Mouse (Mus musculus): ENCODE measurements around the gene Tiprl. TPM values are rescaled to one million over a fixed set of nuclear protein-coding genes. Genes with fewer than 3 reads are reported as not detected.
A peak's percentile ranks its signal among the peaks of the same experiment; 100 is the strongest.

The Tiprl gene
- polyA plus RNA-seq, 1 experiment, result 37.5 TPM

DNA sequence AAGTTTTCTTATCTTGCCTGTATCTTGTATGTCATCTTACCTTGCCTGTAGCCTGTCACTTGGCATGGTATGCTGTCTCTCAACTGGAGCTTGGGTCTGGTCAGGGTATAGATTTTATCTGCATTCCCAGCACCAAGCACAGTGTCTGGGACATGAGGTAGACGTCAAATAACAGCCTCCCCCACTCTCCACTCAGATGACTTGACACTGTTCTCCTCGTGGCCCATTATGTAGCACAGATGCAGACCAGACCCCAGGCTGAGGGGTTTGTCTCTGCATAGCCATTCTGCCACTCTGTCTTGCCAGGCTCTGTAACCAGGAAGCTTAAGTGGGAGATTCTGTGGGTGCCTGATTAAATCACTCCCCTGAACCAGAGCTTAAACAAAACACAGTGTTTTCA, 31.2 kb downstream of the Tiprl start:
- Histone ChIP-seq H3K4me1 (ENCODE audit: control insufficient read depth, insufficient read depth, low read length) (peaks cover 4% of the 10 kb centered on the region), H3K27ac (ENCODE audit: insufficient read depth, low read depth, low read length) (no peak overlapping the region), H3K4me3 (ENCODE audit: insufficient read depth, low read length) (no peak overlapping the region)
- no peak for TF ChIP-seq CTCF (IDR thresholded peaks at IDR 0.05; ENCODE audit: low read depth, low read length)
- no peak for TF ChIP-seq POLR2A (IDR thresholded peaks at IDR 0.05; ENCODE audit: borderline replicate concordance, low read depth, low read length)

DNA sequence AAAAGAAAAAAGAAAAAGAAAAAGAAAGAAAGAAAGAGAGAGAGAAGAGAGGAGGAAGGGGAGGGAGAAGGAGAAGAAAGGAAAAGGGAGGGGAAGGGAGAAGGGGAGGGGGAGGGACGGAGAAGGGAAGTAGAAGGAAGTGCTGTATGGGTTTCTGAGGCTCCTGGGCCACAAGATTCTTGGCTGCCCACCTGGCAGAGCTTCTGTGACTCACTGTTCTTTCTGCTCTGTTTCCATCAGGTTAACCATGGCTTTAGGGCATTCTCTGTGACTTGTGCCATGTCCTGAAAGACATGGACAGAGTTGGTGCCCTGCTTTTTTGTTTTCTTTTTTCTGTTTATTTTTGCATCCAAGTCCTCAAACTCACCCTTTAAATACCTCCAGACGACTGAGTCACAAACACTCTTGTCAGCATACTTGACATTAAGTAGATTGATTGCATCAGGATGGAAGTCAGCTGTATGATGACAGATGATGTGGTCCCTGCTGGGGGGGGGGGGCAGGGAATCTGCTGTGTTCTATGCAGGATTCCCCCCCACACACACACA, 33.2 kb downstream of the Tiprl start:
- H3K27ac ChIP-seq (ENCODE audit: insufficient read depth, low read depth, low read length), result no peak overlapping the region
- H3K4me1 ChIP-seq (ENCODE audit: control insufficient read depth, insufficient read depth, low read length), result peaks cover 4% of the 10 kb centered on the region; the same call in 1 of the 2 replicates
- no peak overlapping the region for H3K4me3 ChIP-seq (ENCODE audit: insufficient read depth, low read length)
- no peak for TF ChIP-seq POLR2A (IDR thresholded peaks at IDR 0.05; ENCODE audit: borderline replicate concordance, low read depth, low read length)
- no peak for TF ChIP-seq CTCF (IDR thresholded peaks at IDR 0.05; ENCODE audit: low read depth, low read length)

DNA sequence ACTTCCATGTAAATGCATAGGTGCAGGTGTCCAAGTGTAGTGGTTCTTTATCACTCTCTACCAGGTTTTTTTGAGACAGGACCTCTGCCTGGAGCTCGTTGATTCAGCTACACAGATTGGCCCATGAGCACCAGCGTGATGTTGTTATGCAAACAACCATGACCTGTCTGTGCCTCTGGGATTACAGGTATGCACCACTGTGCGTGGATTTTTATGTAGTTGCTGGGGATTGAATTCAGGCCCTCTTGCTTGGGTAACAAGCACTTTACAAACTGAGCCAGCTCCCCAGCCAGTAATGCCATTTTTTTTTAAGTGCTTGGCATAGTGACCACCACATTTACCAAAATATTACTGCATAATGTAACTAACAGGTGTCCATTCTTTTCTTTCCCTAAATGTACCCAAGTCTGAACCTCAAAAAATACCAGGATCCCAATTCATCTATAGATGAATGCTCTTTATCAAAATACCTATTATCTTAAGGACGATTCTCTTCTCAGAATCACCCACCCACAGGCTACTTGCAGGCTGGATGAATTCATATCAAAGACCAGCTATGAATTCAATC, 35.3 kb downstream of the Tiprl start:
- no peak overlapping the region for H3K4me3 ChIP-seq (ENCODE audit: insufficient read depth, low read length)
- peaks cover 9% of the 10 kb centered on the region for H3K4me1 ChIP-seq (ENCODE audit: control insufficient read depth, insufficient read depth, low read length)
- no peak for TF ChIP-seq CTCF (IDR thresholded peaks at IDR 0.05; ENCODE audit: low read depth, low read length)
- no peak for TF ChIP-seq POLR2A (IDR thresholded peaks at IDR 0.05; ENCODE audit: borderline replicate concordance, low read depth, low read length)
- no peak overlapping the region for H3K27ac ChIP-seq (ENCODE audit: insufficient read depth, low read depth, low read length)

DNA sequence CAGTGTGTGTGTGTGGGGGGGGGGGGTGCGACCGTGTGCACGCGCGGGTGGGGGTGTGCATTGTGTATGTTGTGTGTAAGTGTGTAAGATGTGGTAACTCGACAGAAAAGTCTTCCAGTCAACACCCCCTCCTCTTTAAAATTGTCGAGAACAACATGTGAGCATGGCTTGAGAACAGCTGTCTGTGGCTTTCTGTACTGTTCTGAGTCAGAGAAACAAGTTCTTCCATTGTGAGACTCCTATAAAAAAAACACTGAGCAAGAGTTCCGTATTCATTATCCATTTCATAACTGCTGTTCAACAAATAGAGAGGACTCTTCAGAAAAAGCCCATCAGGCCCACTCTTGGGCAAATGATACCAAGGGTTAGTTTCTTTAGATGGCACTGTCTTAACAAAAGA, 36.0 kb downstream of the Tiprl start:
- no peak for TF ChIP-seq CTCF (IDR thresholded peaks at IDR 0.05; ENCODE audit: low read depth, low read length)
- TF ChIP-seq POLR2A (IDR thresholded peaks at IDR 0.05; ENCODE audit: borderline replicate concordance, low read depth, low read length), result no peak
- Histone ChIP-seq H3K4me3 (ENCODE audit: insufficient read depth, low read length) (no peak overlapping the region), H3K27ac (ENCODE audit: insufficient read depth, low read depth, low read length) (no peak overlapping the region), H3K4me1 (ENCODE audit: control insufficient read depth, insufficient read depth, low read length) (peaks cover 9% of the 10 kb centered on the region)

DNA sequence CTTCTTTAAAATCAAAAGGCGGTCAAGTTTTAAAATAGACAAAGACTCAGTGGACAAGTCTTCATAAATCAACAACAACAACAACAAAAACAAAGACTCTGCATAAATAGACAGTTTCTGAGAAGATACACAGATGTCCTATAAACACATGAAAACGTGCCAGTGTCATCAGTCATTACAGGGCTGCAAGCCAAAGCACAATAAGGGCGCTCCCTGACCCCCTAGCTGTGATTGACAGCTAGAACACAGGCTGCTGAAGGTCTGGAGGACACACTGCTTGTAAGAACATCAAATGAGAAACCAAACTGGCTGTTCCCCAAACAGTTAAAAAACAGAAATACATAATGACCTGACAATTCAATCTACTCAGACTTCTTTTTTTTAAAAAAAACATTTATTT, 37.2 kb downstream of the Tiprl start:
- H3K27ac ChIP-seq (ENCODE audit: insufficient read depth, low read depth, low read length), result no peak overlapping the region
- no peak overlapping the region for H3K4me3 ChIP-seq (ENCODE audit: insufficient read depth, low read length)
- TF ChIP-seq POLR2A (IDR thresholded peaks at IDR 0.05; ENCODE audit: borderline replicate concordance, low read depth, low read length) (no peak), CTCF (IDR thresholded peaks at IDR 0.05; ENCODE audit: low read depth, low read length) (no peak)
- H3K4me1 ChIP-seq (ENCODE audit: control insufficient read depth, insufficient read depth, low read length), result peaks cover 20% of the 10 kb centered on the region

DNA sequence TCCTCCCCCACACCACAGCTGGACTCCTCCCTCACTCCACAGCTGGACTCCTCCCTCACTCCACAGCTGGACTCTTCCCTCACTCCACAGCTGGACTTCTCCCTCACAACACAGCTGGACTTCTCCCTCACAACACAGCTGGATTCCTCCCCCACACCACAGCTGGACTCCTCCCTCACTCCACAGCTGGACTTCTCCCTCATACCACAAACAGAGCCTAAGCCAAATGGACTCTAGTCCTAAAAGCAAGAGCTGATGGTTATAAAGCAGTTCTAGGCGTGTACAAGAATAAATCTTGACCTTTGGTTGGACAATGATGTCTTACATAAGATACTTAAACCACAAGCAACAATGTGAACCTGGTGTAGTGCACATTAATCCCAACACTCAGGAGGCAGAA, 37.8 kb downstream of the Tiprl start:
- Histone ChIP-seq H3K4me3 (ENCODE audit: insufficient read depth, low read length) (no peak overlapping the region), H3K27ac (ENCODE audit: insufficient read depth, low read depth, low read length) (no peak overlapping the region), H3K4me1 (ENCODE audit: control insufficient read depth, insufficient read depth, low read length) (peaks cover 20% of the 10 kb centered on the region)
- TF ChIP-seq POLR2A (IDR thresholded peaks at IDR 0.05; ENCODE audit: borderline replicate concordance, low read depth, low read length), result no peak
- no peak for TF ChIP-seq CTCF (IDR thresholded peaks at IDR 0.05; ENCODE audit: low read depth, low read length)

DNA sequence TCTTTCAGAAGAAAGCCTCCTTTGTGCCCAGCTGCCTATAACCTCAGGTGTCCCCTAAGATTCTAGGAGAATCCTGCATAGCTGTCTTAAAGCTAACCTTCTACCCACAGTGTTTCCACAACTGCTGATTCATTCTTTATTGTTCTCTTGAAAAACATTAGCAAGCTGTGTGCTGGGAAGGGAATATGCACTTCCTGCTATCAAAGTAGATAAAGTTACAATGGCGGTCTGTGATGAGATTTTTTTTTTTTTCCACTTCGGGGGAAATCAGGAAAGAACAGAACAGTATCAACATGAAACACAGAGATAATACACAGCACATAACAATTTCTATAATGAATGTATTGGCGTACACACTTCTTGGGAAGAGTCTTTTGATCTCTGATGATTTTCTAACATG, 38.9 kb downstream of the Tiprl start:
- no peak overlapping the region for H3K4me3 ChIP-seq (ENCODE audit: insufficient read depth, low read length)
- H3K4me1 ChIP-seq (ENCODE audit: control insufficient read depth, insufficient read depth, low read length), result peaks cover 20% of the 10 kb centered on the region
- no peak for TF ChIP-seq CTCF (IDR thresholded peaks at IDR 0.05; ENCODE audit: low read depth, low read length)
- TF ChIP-seq POLR2A (IDR thresholded peaks at IDR 0.05; ENCODE audit: borderline replicate concordance, low read depth, low read length), result no peak
- peak overlapping the region; percentile 10; the same call in 1 of the 2 replicates for H3K27ac ChIP-seq (ENCODE audit: insufficient read depth, low read depth, low read length)

DNA sequence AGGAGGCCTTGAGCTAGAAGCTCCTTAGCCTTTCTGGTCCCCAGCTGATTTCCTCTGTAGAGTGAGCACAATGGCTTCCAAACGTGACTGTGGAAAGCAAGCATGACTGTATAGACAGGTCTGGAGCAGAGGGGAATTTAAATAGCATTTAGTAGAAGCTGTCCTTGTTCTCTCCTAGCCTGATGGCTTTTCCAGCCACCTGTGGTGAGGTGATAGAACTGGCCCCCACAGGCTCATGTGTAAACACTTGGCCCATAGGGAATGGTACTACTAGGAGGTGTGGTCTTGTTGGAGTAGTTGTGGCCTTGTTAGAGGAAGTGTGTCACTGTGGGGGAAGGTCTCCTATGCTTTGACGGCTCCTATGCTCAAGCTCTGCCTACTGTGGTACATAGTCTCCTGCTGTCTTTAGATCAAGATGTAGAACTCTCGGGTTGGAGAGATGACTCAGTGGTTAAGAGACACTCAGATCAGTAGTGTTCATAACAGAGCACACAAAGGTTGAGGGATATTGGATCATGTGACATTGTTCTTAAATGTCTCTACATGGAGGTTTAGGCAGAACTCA, 41.3 kb downstream of the Tiprl start:
- H3K27ac ChIP-seq (ENCODE audit: insufficient read depth, low read depth, low read length), result no peak overlapping the region; the same call in 1 of the 2 replicates
- H3K4me1 ChIP-seq (ENCODE audit: control insufficient read depth, insufficient read depth, low read length), result peaks cover 36% of the 10 kb centered on the region
- TF ChIP-seq CTCF (IDR thresholded peaks at IDR 0.05; ENCODE audit: low read depth, low read length), result no peak
- TF ChIP-seq POLR2A (IDR thresholded peaks at IDR 0.05; ENCODE audit: borderline replicate concordance, low read depth, low read length), result no peak
- no peak overlapping the region for H3K4me3 ChIP-seq (ENCODE audit: insufficient read depth, low read length)

DNA sequence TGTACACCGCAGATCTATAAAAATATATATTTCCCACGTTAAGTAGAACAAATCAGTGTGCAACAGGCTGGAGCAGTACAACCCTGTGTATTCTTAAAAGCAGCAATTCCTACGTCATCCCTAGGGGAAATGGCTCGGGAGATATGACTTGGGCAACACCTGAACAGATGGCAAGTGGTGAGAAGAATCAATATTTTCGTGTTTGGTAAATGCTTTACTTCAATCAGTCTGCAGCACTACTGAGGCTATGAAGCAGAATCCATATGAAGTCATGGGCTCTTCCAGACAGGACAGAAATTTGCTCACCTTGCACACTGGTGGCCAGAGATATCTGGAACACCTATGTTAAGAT, 42.2 kb downstream of the Tiprl start:
- peak overlapping the region; percentile 88 for H3K4me3 ChIP-seq (ENCODE audit: insufficient read depth, low read length)
- H3K4me1 ChIP-seq (ENCODE audit: control insufficient read depth, insufficient read depth, low read length), result peaks cover 44% of the 10 kb centered on the region
- H3K27ac ChIP-seq (ENCODE audit: insufficient read depth, low read depth, low read length), result peak overlapping the region; percentile 77
- no peak for TF ChIP-seq CTCF (IDR thresholded peaks at IDR 0.05; ENCODE audit: low read depth, low read length)
- TF ChIP-seq POLR2A (IDR thresholded peaks at IDR 0.05; ENCODE audit: borderline replicate concordance, low read depth, low read length), result no peak

DNA sequence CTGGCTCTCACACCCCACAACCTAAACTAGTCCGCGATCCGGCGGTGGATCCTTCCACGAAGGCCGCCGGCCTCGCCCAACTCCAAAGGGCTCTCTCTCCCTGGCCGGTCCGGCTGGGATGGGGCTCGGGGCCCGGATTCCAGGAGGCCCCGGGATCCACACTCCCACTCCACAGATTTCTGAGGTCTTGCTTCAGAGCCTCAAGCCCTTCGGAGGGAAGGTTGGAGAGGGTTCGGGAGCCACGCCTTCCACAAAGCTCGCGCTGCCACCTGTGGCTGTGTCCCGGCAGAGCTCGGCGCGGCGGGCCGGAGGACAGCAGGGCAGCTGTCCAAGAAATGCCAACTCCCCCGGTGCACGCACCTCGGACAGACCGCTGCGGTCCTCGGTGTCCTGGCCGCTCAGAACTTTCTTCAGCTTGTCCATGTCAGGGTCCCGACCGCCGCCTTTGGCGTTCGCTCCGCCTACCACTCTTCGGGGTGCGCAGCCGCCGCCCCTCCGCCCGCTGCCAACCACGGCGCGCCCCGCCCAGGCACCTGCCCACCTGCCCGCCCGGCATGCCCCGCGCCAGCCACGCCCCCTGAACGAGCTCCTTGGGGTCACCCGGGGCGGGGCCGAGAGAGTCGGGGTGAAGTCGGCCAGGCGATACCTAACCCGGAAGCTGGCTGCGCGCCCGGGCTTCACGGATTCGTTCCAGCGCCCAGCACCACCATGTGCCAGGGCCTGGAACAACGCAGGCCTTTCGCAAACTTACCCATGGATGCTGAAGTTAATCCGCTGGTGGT, 42.7 kb downstream of the Tiprl start, which contains the start of gene Sft2d2:
Sft2d2 (minus strand) TSS at position 559 of the 782 bp plus-strand sequence.
- no peak for TF ChIP-seq POLR2A (IDR thresholded peaks at IDR 0.05; ENCODE audit: borderline replicate concordance, low read depth, low read length)
- no peak for TF ChIP-seq CTCF (IDR thresholded peaks at IDR 0.05; ENCODE audit: low read depth, low read length)
- Histone ChIP-seq H3K4me3 (ENCODE audit: insufficient read depth, low read length) (peak within 1 kb of the TSS; percentile 88), H3K4me1 (ENCODE audit: control insufficient read depth, insufficient read depth, low read length) (peaks cover 50% of the 10 kb centered on the region), H3K27ac (ENCODE audit: insufficient read depth, low read depth, low read length) (peak within 1 kb of the TSS; percentile 91)
